Mouse (Mus musculus) left cerebral cortex, postnatal 10 days (tissue): Measurements from ENCODE around the gene Pbdc1. TPM values are rescaled to one million over a fixed set of nuclear protein-coding genes. Genes with fewer than 3 reads are reported as not detected.
A peak's percentile ranks its signal among the peaks of the same experiment; 100 is the strongest.
"Not testable (repeated sequence)": the region's sequence is repeated elsewhere in the genome, so short reads cannot be mapped to it uniquely, and the experiment has no call there.

Source experiments
- DNase-seq, 2 experiments: peaks; one replicate each; pipeline ENCODE4 v3.0.0; 2021 to 2022; ENCODE audit warnings: low spot score in 2 of 2, mixed read lengths in 1 of 2; ENCODE audit errors: extremely low spot score in 1 of 2
- intact Hi-C: fragments of 180-260 bp; cut with DNase I; formaldehyde crosslinking; loops from one replicate; pipeline ENCODE4 v1.15.1; 2025
- total RNA-seq, 2 experiments: library from RNA; stranded (reverse); gene quantifications; 2 replicates each; pipeline ENCODE4 v1.2.3; 2021

The Pbdc1 gene
- 10 to 100 TPM; 15.1 to 19.9 TPM for total RNA-seq

DNA sequence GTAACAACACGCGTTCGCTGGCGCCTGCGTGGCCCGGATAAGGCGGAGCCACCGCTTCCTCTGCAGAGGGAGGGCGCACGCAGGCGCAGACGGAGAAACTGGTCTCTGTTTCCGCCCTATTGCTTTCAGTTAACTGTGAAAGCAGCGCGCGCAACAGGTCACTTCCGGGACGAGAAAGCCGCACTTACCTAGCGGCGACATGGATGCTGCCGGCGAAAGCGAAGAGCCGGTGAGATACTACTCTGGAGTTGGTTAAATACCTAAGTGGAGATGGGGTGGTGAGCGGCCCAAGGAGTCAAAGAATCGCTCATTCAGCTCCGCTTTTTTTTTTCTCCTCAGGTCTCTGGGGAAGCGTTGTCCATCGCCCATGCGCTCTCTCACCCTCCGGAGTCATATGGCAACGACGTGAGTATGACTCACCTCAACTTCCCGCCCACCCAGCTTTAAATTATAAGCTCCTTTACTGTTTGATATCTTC lies at the start of gene Pbdc1:
Gene Pbdc1, plus strand, starts transcription at position 142 of the 478 bp plus-strand sequence.
- intact Hi-C loops = no loop called here
- DNase-seq = peak; percentile 93 to 94

DNA sequence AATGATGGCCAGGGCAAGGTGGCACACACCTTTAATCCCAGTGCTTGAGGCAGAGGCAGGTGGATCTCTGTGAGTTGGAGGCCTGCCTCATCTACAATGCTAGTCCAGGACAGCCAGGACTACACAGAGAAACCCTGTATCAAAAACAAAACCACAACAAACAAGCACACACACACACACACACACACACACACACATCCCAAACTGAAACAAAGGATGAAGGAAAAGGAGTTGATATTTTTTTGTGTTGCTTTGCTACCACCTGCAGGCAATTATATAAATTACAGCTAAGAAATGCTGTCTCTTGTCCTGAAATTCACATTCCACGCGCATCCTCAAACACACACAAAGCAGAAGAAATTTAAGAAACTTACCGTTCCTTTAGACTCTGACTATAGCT lies 41.9 kb upstream of the Pbdc1 start:
- intact Hi-C loops = no loop called here
- DNase-seq = peak in 1 of 2 experiments; percentile 6

DNA sequence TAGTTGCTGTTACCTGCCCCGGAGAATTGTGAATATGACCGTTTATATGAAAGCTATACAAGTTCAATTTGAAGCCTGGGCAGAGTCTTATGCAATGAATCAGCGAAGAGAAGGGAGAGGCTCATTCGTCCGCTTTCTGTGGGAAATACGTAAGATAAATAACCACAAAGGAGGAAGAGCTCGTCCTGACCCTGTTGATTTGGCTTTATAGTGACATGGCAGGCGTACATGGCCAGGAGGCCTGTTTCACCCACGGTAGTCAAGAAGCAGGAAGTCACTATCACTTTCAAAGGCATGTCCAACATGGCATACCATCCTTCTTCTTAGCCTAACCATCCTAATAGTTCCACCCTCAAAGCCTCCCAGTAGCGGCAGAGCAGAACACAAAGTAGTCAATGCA lies 15.3 kb upstream of the Pbdc1 start:
- DNase-seq = no peak
- intact Hi-C loops = no loop called here

DNA sequence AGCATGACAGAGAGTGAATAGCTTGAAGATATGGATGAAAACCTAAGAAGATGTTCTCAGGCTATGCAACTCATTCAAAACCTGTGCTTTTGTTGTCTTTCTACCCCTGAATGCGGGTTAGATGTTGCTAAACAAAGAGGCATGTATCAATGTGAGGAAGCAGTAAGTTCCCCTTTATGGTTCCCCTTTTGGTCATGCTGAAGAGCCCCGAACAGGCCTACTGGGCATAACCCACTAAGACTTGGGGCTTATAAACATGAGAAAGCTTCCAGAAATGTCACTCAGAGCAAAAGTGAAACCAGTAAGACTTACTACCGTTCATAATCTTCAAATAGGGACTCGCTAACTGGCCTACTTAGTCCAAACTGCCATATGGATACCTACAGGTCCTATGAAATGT lies 14.8 kb upstream of the Pbdc1 start:
- DNase-seq = no peak
- intact Hi-C loops = no loop called here

DNA sequence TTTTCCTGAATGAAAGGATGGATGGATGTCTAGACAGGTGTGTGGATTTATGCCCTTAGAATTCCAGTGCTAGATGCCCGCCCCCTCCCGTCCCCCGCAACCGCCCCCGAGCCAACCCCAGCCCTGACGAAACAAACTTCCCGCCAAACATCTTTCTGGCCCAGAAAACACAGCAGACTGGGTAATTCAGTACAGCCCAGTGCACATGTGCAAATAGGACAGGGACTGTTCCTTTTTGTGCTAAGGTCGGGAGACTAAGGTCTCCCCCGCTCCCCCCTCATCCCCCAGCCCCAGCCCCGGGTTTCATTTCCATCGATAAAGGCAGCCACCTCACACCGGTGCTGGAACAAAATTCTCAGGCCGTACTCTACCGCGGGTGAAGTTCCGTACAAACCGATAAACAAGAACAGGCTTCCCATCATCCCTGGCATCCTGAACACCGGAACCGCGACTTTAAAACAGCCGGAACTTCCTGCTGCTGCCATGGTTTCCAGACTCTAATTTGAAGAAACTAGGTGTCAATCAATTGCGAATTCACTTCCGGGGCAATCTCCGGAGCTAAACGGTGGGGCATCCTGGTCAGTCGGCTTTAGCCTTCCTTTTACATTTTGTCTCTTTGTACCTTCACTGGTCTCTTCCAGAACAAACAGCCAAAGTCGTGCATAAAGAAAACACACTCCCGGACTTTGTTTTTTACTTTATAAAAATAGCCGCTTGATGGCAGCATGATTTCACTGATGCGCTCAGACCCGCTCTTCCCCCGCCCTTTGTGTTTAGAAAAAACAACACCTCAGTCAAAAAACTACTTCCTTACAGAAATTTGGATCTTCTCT lies 9.7 kb upstream of the Pbdc1 start:
- peak; percentile 71 to 91 for DNase-seq
- intact Hi-C loops = no loop called here

DNA sequence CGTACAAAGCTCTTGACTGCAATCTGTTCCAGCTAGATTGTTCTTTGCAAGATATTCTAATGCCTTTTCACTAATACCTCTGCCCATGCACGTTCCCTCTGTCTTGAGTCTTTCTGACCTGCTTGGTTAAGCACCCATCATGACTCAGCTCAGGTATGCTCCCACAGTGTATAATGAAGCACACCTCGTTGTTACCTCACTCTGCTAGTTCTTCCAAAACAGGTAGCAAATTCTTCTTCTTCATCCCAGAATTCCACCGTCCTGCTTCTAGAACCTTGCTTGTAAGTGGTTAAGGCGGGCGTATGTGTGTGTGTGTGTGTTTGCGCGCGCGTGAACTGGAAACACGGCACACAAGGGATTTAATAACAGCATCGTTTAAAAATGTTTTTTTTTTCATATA lies 405 bp upstream of the Pbdc1 start:
- intact Hi-C loops = no loop called here
- DNase-seq = peak in 1 of 2 experiments; percentile 12

DNA sequence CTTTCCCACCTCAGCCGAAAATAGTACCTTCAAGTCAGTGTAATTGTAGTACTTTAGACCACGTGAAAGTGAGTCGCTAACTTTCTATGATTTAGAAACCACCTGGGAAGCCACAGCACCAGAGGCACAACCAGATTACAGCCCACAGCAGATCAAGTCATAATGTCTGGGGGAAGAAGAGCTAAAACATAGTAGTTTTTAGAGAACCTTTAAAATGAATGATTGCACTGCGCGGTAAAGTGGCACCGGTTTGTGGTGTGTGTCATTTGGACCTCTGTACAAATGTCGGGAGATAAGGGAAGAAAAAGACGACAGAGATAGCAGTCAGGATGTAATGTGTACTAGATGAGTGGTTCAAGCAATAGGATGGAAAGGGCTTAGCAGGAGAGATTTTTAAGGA lies 540 bp downstream of the Pbdc1 start:
- intact Hi-C loops = no loop called here
- no peak for DNase-seq

DNA sequence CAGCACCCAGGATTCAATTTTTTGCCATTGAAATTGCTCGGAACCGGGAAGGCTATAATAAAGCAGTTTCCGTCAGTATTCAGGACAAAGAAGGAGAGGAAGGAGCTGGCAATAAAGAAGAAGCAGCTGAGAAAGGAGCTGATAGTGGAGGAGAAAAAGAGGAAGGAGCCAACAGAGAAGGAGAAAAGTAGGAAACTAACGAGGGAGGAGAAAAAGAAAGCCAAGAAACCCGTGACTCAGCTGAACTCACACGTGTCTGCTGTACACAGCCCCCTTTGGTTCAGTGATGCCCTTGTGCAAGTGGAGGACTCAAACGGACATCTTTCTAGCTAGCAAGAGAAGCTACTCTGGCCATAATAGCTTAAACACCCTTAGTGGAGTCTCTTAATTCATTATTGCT lies 3.5 kb downstream of the Pbdc1 start:
- DNase-seq, intact Hi-C loops: not testable (repeated sequence)

DNA sequence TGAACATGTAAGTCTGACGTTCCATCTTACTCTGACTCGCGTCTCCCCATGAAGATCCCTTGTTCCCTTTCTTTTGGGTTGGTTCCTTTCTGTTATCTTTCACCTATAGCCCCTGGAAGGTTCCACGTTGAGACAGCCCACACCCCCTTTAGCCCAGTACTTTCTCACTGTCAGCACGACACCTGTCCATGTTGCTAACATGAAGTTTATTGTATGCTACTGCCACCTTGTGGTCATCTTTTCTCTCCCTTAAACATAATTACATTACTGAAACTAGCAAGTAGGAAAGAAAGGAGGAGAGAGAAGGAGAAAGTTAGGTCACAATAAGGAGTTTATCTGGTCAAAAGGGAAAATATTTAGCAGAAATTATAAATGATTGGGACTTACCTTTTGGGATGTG lies 24.6 kb downstream of the Pbdc1 start:
- no peak for DNase-seq
- intact Hi-C loops = no loop called here

DNA sequence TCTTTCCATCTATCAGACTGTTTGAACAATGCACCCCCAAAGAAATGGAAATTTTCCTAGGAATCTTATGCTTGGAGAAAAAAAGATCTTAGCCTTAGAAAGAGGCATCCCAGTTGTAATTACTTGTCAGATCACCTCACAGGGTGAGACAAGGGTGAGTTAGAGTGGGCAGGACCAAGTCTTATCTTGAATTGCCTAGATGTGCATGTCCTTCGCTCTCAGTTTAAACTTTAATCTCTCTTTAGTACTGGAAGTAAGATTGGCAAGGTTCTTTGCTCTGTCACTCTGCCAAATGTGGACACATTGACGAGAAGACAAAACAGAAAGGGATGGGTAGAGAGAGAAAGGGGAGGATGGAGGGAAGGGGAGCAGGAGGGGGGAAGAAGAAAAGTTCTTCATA lies 35.4 kb downstream of the Pbdc1 start:
- intact Hi-C loops = no loop called here
- DNase-seq = no peak

DNA sequence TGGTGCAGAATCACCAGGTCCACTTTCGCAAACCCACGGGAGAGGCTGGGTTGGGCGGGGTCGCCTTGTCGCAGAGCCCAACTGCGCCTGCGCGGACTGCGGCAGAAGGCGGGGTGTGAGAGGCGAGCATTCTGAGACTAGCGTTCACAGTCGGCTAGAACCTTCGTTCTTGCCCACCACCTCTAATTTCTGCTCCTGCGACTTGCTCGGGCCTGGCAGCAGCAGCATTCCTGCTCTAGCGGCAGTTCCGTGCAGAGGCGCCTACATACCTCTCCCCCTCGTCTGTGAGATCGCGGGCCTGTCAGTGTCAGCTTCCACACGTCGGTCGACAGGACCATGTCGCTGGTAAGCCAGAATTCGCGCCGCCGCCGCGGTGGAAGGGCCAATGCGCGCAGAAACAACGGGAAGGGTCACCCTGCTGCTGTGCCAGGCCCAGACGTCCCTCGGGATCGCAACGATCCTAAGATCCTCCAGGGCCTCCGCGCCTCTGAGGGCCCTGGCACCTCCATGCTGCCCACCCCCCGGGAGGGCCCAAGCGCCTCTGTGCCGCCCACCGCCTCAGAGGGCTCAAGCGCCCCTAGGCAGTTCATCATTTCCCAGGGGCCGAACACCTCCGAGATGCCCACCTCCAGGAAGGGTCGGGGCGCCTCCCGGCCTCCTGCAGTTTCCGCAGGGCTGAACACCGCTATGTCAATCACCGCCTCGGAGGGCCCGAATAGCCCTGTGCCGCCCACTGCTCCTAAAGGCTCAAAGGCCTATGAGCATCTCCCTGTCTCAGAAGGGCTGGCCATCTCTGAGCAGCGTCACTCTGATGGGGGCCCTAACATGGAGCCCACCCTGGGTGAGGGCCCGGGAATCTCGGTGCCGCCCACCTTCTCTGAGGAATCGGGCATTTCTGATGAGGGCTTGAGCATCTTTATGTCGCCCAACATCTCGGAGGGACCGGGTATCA lies 41.0 kb downstream of the Pbdc1 start, which contains the start of gene Magee1:
Gene Magee1, plus strand, starts transcription at position 104 of the 952 bp plus-strand sequence.
- DNase-seq = peak; percentile 77 to 85
- intact Hi-C loops = loop anchor here (10.0 kb wide), 1 partner anchor 894 kb away; the partner anchor contains the start of genes Cox7b and Magt1

DNA sequence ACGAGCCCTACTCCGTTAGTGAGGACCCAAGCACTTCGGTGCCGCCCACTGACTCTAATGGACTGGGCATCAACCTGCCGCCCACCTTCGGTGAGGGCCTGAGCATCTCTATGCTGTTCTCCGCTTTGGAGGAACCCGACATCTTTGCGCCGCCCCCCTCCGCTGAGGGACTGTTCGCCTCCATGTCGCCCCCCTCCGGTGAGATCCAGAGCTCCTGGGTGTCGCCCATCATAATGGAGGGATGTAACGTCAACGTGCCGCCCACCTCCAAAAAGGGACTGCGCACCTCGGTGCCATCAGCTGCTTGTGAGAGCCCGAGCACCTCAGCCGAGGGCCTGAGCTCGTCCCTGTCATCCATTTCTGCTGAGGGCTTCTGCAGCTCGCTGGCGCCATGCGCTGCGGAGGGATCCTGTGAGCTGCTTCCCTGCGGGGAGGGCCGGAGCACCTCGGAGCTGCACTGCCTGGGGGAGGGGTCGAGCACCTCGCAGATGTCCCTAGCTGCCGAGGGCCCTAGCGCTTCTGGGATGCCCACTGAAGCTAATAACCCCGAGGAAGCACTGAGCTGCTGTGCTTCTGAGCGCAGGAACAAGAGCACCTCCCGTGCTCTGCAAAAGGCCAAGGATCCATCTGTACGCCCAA lies 41.8 kb downstream of the Pbdc1 start:
- peak; percentile 68 to 86 for DNase-seq
- intact Hi-C loops = loop anchor here (10.0 kb wide), 1 partner anchor 893 kb away; the partner anchor contains the start of genes Cox7b and Magt1

DNA sequence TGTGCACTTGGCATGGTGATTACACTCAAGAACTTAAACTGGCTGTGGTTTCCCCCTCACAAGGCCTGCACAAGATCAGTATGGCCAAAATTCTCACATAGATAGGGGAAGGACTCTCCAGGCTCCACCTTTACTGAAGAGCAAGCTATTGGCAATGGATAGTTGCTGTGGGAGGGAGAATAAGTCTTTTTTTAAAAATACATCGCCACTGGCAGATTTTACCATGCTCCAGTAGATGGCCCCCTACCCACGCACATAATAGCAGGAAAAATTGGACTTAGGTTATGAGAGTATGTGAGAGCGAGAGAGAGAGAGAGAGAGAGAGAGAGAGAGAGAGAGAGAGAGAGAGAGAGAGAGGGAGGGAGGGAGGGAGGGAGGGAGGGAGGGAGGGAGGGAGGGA lies 45.3 kb downstream of the Pbdc1 start:
- DNase-seq = no peak
- intact Hi-C loops = loop anchor here (10.0 kb wide), 1 partner anchor 890 kb away; the partner anchor contains the start of genes Cox7b and Magt1

DNA sequence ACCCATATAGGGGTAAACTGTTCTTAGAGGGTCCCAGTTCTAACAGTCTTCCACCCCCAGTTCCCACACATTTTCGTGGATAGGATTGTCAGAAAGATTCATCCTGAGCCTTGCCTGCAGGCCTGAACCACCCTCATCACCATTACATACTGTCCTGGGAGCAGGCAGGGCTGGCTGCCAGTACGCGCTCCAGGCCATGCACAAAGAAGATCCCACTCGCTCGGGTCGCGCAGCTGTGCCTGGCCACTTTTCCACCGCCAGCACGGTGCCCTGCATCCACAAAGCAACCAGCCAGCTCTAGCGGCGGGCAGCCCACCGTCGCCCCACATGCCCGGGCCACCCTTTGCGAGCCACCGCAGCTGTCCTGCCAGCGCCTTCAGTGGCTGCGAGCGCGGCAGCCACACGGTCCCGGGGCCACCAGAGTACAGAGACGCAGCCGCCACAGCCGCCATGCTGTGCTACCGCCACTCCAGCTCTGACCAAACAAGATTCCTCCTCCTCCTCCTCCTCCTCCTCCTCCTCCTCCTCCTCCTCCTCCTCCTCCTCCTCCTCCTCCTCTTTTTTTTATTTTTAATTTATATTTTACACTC lies 72.4 kb downstream of the Pbdc1 start:
- peak in 1 of 2 experiments; percentile 14 for DNase-seq
- intact Hi-C loops = no loop called here

DNA sequence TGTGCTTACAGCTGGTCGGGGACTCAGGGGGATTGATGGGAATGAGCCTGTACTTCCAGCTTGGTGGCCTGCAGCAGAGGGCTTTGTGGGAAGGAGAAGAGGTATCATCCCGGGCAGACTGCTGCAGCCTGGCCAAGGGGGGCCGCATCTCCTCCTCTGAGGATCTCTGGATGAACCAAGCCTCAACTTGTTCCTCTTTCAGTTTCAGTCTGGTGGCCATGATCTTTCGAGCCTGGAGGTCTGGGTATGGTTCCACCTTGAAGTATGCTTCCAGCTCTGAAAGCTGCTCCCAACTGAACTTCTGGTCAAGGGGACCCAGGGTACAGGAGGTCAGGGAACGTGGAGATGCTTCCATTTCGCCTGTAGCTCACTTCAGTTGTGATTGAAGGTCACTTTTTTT lies 85.5 kb downstream of the Pbdc1 start:
- DNase-seq, intact Hi-C loops: not testable (repeated sequence)
